Mouse (Mus musculus): ENCODE results near the gene Esrra. TPM values are rescaled to one million over a fixed set of nuclear protein-coding genes. Genes with fewer than 3 reads are reported as not detected.
A peak's percentile ranks its signal among the peaks of the same experiment; 100 is the strongest.
"Not testable (repeated sequence)": the region's sequence is repeated elsewhere in the genome, so short reads cannot be mapped to it uniquely, and the experiment has no call there.

The Esrra gene
- polyA plus RNA-seq, 1 experiment from 2014 or later = 3.3 TPM

DNA sequence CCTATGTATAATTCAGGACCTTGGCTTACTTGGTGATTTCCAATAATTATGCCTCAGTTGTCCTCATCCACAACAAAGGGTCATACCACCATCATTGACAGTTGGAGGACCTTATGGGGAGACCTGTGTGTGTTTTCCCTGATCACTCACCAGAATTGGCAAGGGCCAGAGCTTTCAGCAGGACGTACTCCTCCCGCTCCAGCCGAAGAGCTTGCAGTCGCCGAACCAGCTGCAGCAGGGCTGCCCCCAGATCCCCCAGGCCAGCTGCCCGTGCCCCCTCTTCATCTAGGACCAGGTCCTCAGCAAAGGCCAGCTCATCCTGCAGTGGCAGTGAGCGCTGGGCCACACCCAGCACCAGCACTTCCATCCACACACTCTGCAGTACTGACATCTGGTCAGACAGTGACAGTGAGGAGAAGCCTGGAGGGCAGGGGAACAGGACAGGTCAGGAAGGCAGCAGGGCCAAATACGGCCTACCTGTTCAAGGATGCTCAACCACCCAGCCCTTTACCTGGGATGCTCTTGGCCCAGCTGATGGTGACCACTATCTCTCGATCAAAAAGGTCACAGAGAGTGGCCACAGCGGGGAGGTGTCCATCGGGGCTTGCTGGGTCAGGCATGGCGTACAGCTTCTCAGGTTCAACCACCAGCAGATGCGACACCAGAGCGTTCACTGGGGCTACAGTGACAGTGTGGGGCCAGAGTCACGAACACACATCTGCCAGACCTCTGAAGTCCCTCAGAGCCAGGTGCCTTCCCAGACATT is 9.2 kb downstream of the Esrra start:
- Histone ChIP-seq H3K27ac (replicated peaks; ENCODE audit: low read depth, low read length) (no peak overlapping the region), H3K9me3 (ENCODE audit: control insufficient read depth, low read length) (no peaks in the 10 kb centered on the region), H3K9ac (ENCODE audit: low read length) (no peak overlapping the region), H3K4me3 (ENCODE audit: low read depth, low read length) (0 out of 2 replicates have a peak overlapping the region, but pooled peaks have one; percentile 5), H3K27me3 (ENCODE audit: control insufficient read depth, insufficient read depth, low read length) (no peaks in the 10 kb centered on the region), H3K4me2 (ENCODE audit: low read depth, severe bottlenecking) (no peak overlapping the region), H3K36me3 (ENCODE audit: control insufficient read depth, insufficient read depth, low read length) (peaks cover 12% of the 10 kb centered on the region), H3K4me1 (ENCODE audit: control insufficient read depth, insufficient read depth, low read length) (peaks cover 13% of the 10 kb centered on the region; the same call in 1 of the 2 replicates)
- WGBS = 88% methylated on average over 15 of the region's 15 CpGs
- no peak for DNase-seq (ENCODE audit: low spot score)
- no peak for ATAC-seq (ENCODE audit: insufficient number of reproducible peaks, low FRiP score, low TSS enrichment, low read depth)

DNA sequence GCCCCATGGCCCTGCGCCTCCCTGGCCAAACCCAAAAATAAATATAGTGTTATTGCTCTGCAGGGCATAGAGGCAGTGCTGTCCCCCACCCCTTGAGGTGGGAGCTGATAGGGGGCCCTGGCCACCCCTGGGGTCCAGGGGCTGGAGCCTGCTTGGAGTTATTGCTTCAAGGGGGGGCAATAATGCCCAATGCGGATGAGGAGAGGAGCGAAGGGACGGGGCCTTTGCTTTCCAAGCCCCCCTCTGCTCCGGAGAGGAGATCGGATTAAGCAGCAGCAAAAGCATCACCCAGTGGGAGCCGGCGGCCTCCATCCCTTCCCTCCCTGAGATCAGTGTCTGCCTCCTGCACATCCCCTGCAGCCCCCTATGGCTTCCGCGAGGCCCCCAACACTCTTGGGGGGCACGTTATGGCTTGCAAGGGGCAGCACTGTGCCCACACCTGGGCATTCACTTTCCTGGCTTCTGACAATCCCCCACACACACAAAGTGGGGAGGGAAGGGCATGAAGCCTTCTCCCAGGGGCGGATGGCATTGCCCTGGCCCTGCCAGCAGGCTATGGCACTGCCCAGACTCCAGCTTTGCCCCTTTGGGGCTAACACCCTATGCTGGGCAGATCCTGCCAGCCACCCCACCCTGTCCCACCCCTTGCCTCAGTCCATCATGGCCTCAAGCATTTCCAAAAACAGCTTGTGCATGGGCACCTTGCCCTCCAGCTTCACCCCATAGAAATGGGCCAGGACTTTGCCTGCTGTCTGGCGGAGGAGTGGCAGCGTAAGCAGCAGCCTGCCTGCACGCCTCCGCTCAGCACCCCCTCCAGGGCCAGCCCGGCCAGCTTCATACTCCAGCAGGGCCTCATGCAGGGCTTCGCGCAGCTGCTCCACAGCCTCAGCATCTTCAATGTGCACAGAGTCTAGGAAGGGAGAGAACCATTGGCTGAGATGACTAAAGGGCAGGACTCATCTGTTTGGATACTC is 10.2 kb downstream of the Esrra start:
- Histone ChIP-seq H3K27me3 (ENCODE audit: control insufficient read depth, insufficient read depth, low read length) (no peaks in the 10 kb centered on the region), H3K27ac (replicated peaks; ENCODE audit: low read depth, low read length) (no peak overlapping the region), H3K9ac (ENCODE audit: low read length) (no peak overlapping the region), H3K4me3 (ENCODE audit: low read depth, low read length) (peak overlapping the region; percentile 60; the same call in 1 of the 2 replicates), H3K4me2 (ENCODE audit: low read depth, severe bottlenecking) (peak overlapping the region; percentile 27), H3K9me3 (ENCODE audit: control insufficient read depth, low read length) (no peaks in the 10 kb centered on the region), H3K4me1 (ENCODE audit: control insufficient read depth, insufficient read depth, low read length) (peaks cover 13% of the 10 kb centered on the region; the same call in 1 of the 2 replicates), H3K36me3 (ENCODE audit: control insufficient read depth, insufficient read depth, low read length) (peaks cover 15% of the 10 kb centered on the region)
- DNase-seq (ENCODE audit: low spot score) (no peak), ATAC-seq (ENCODE audit: insufficient number of reproducible peaks, low FRiP score, low TSS enrichment, low read depth) (no peak)
- WGBS = 88% methylated on average over 19 of the region's 19 CpGs

DNA sequence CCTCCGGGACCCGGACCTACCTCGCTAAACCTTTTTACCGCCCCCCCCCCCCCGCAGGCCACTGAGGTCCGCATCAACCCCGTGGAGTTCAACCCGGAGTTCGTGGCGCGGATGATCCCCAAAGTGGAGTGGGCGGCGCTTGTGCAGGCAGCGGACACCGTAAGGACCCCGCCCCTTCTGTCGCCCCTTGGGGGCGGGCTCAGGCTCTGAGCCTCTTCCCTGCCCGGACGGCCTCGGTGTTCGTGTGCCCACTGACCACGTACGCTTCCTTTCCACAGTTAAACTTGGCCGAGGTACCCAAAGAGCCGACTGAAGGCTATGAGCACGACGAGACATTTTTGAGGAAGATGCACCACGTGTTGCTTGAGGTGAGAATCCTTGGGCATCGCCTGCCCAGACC is 11.3 kb downstream of the Esrra start:
- H3K36me3 ChIP-seq (ENCODE audit: control insufficient read depth, insufficient read depth, low read length) = peaks cover 15% of the 10 kb centered on the region
- H3K9me3 ChIP-seq (ENCODE audit: control insufficient read depth, low read length); H3K27me3 ChIP-seq (ENCODE audit: control insufficient read depth, insufficient read depth, low read length): not testable (repeated sequence)
- H3K4me1 ChIP-seq (ENCODE audit: control insufficient read depth, insufficient read depth, low read length) = peaks cover 13% of the 10 kb centered on the region; the same call in 1 of the 2 replicates
- peak; percentile 16 for ATAC-seq (ENCODE audit: insufficient number of reproducible peaks, low FRiP score, low TSS enrichment, low read depth)
- H3K4me3 ChIP-seq (ENCODE audit: low read depth, low read length) = peak overlapping the region; percentile 60
- WGBS = under 1% methylated on average over 30 of the region's 30 CpGs
- peak overlapping the region; percentile 98 for H3K27ac ChIP-seq (replicated peaks; ENCODE audit: low read depth, low read length)
- H3K9ac ChIP-seq (ENCODE audit: low read length) = peak overlapping the region; percentile 67
- peak; percentile 62 for DNase-seq (ENCODE audit: low spot score)
- peak overlapping the region; percentile 80 for H3K4me2 ChIP-seq (ENCODE audit: low read depth, severe bottlenecking)

DNA sequence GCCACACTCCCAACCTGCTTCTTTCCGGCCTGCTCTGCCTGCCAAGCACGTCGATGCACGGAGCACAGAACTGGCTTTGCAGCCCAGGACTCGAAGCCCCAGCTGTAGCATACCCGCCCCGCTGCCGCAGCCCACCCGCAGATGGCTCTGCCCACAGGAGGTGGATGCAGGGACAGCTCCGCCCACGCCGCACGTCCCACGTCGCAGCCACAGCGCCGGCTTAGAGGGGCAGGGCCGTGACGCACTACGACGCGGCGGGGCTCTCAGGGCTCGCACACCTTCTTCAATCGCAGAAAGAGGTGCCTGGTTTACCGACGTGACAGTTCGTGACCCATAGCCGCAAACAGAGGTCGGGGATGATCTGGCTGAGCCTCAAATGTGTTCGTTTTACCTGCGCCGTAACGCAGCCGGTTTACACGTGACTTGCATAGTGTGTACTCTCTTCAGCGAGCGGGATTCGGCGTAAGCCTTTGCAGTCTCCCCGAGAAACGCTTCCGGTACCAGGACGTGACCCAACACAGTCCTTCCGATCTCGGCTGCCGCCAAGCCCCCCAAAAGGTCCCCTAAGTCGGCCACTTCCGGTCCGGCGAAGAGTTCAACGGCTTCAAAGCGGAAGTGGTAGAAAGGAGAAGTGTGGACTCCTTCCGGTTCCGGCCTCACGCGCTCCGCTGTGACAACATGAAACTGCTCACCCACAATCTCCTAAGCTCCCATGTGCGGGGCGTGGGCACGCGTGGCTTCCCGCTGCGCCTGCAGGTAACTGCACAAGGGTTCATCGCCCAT is 11.9 kb downstream of the Esrra start, which contains the start of the genes Trmt112 and Prdx5:
Trmt112 (plus strand) TSS at position 192 of the 783 bp plus-strand sequence.
Prdx5 (minus strand) TSS at position 600 of the 783 bp plus-strand sequence.
- DNase-seq (ENCODE audit: low spot score) (peak; percentile 93), ATAC-seq (ENCODE audit: insufficient number of reproducible peaks, low FRiP score, low TSS enrichment, low read depth) (peak; percentile 90)
- WGBS = under 1% methylated on average over 65 of the region's 65 CpGs
- H3K4me1 ChIP-seq (ENCODE audit: control insufficient read depth, insufficient read depth, low read length) = peaks cover 13% of the 10 kb centered on the region; the same call in 1 of the 2 replicates
- H3K9me3 ChIP-seq (ENCODE audit: control insufficient read depth, low read length) = no peaks in the 10 kb centered on the region
- H3K36me3 ChIP-seq (ENCODE audit: control insufficient read depth, insufficient read depth, low read length) = peaks cover 15% of the 10 kb centered on the region
- H3K9ac ChIP-seq (ENCODE audit: low read length) = peak within 1 kb of the TSS; percentile 67
- peak within 1 kb of the TSS; percentile 80 for H3K4me2 ChIP-seq (ENCODE audit: low read depth, severe bottlenecking)
- no peaks in the 10 kb centered on the region for H3K27me3 ChIP-seq (ENCODE audit: control insufficient read depth, insufficient read depth, low read length)
- peak within 1 kb of the TSS; percentile 98 for H3K27ac ChIP-seq (replicated peaks; ENCODE audit: low read depth, low read length)
- H3K4me3 ChIP-seq (ENCODE audit: low read depth, low read length) = peak within 1 kb of the TSS; percentile 60

DNA sequence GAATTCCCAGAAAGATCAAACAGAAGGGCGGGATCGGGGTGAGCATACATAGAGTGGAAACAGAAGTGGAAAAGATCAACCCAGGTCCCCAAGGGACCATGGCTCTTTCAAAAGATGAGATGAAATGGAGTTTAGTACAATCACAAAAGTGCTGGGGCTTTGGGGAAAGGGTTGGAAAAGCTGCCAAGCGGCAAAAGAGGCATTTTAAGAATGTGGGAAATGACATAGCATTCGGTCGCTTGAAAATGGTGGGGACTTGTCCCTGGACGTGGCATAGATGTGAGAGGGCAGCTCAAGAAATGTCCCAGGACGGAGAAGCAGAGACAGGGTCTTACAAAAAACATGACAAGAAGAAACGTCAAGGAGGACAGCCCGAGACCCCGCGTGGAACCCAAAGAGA is 12.6 kb downstream of the Esrra start:
- 9% methylated on average over 11 of the region's 11 CpGs for WGBS
- H3K9me3 ChIP-seq (ENCODE audit: control insufficient read depth, low read length) = no peaks in the 10 kb centered on the region
- peak overlapping the region; percentile 98; the same call in 1 of the 2 replicates for H3K27ac ChIP-seq (replicated peaks; ENCODE audit: low read depth, low read length)
- no peaks in the 10 kb centered on the region for H3K27me3 ChIP-seq (ENCODE audit: control insufficient read depth, insufficient read depth, low read length)
- peak overlapping the region; percentile 67 for H3K9ac ChIP-seq (ENCODE audit: low read length)
- ATAC-seq (ENCODE audit: insufficient number of reproducible peaks, low FRiP score, low TSS enrichment, low read depth) = no peak; the same call in 1 of the 2 replicates
- H3K4me3 ChIP-seq (ENCODE audit: low read depth, low read length) = peak overlapping the region; percentile 60
- H3K4me2 ChIP-seq (ENCODE audit: low read depth, severe bottlenecking) = peak overlapping the region; percentile 80
- DNase-seq (ENCODE audit: low spot score) = no peak
- H3K4me1 ChIP-seq (ENCODE audit: control insufficient read depth, insufficient read depth, low read length) = peaks cover 13% of the 10 kb centered on the region; the same call in 1 of the 2 replicates
- peaks cover 15% of the 10 kb centered on the region for H3K36me3 ChIP-seq (ENCODE audit: control insufficient read depth, insufficient read depth, low read length)

DNA sequence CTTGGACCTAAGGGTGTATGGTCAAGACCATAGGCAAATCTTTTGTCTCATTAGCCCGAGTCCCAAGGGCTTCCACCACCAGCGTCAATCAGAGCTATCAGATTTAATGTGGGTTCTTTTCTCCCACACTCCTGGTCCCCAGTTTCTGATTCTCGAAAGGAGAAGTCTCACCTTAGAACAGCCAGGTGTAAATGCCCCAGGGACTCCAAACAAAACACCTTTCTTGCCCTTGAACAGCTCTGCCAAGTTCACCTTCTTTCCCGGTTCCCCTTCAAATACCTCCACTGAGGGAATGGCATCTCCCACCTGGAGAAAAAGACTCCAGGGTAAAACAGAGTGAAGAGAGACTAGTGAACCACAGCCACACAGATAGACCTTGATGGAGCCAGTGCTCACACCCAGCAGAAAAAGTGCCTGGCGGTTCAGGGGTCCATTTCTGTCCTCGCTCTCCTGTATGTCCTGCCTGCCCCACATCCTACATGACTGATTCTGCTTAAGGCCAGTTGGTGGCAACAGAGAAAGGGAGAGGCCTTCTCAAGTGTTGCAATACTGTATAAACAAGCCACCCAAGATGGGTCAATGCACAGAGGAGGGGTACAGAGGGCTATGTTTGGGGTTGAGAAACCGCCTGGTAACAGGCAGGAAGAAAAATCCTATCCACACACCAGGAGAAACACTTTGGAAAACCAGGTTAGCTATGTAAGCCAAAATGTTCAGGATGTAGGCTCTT is 13.6 kb downstream of the Esrra start:
- DNase-seq (ENCODE audit: low spot score) = no peak
- ATAC-seq (ENCODE audit: insufficient number of reproducible peaks, low FRiP score, low TSS enrichment, low read depth) = no peak
- H3K27me3 ChIP-seq (ENCODE audit: control insufficient read depth, insufficient read depth, low read length) = no peaks in the 10 kb centered on the region
- H3K36me3 ChIP-seq (ENCODE audit: control insufficient read depth, insufficient read depth, low read length) = peaks cover 13% of the 10 kb centered on the region
- no peak overlapping the region; the same call in 1 of the 2 replicates for H3K4me2 ChIP-seq (ENCODE audit: low read depth, severe bottlenecking)
- H3K27ac ChIP-seq (replicated peaks; ENCODE audit: low read depth, low read length) = no peak overlapping the region
- H3K4me1 ChIP-seq (ENCODE audit: control insufficient read depth, insufficient read depth, low read length) = peaks cover 13% of the 10 kb centered on the region; the same call in 1 of the 2 replicates
- no peak overlapping the region for H3K4me3 ChIP-seq (ENCODE audit: low read depth, low read length)
- 87% methylated on average over 7 of the region's 7 CpGs for WGBS
- no peaks in the 10 kb centered on the region for H3K9me3 ChIP-seq (ENCODE audit: control insufficient read depth, low read length)
- H3K9ac ChIP-seq (ENCODE audit: low read length) = no peak overlapping the region

DNA sequence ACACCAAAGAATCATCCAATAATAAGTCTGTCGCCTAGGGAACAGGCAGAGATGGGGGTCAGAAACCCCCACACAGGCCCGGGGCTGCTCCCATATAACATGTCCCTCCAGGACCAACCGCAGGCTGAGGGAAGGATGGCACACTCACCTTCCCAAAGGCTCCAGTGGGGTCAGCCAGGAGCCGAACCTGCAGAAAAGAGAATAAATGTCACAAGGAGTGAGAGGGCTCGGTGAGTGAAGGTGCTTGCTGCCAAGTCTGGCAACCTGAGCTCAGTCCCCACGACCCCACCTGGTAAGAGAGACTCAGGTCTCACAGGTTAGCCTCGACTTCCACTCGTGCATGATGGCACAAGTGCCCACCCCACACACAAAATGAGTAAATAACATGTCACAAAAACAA is 14.5 kb downstream of the Esrra start:
- peaks cover 11% of the 10 kb centered on the region; the same call in 1 of the 2 replicates for H3K36me3 ChIP-seq (ENCODE audit: control insufficient read depth, insufficient read depth, low read length)
- no peaks in the 10 kb centered on the region for H3K27me3 ChIP-seq (ENCODE audit: control insufficient read depth, insufficient read depth, low read length)
- peaks cover 13% of the 10 kb centered on the region; the same call in 1 of the 2 replicates for H3K4me1 ChIP-seq (ENCODE audit: control insufficient read depth, insufficient read depth, low read length)

More for the DNA sequence above, 14.5 kb downstream of the Esrra start:
- ATAC-seq (ENCODE audit: insufficient number of reproducible peaks, low FRiP score, low TSS enrichment, low read depth) (no peak), DNase-seq (ENCODE audit: low spot score) (no peak)
- Histone ChIP-seq H3K27ac (replicated peaks; ENCODE audit: low read depth, low read length) (no peak overlapping the region), H3K9me3 (ENCODE audit: control insufficient read depth, low read length) (no peaks in the 10 kb centered on the region), H3K4me3 (ENCODE audit: low read depth, low read length) (no peak overlapping the region), H3K4me2 (ENCODE audit: low read depth, severe bottlenecking) (no peak overlapping the region), H3K9ac (ENCODE audit: low read length) (no peak overlapping the region)
- WGBS = 85% methylated on average over 8 of the region's 8 CpGs

All from limb, embryonic 11.5 days (tissue).